Mouse (Mus musculus): ENCODE results near the gene Msantd2. TPM values are rescaled to one million over a fixed set of nuclear protein-coding genes. Genes with fewer than 3 reads are reported as not detected.
A peak's percentile ranks its signal among the peaks of the same experiment; 100 is the strongest.

Msantd2 gene
- 1 to 10 TPM; 7.9 to 9.3 TPM for polyA plus RNA-seq (2017; shearing (Covaris generic))

- ATAC-seq = peak; percentile 80
Measured at GRCm38 (mm10) chr9:37488611-37489396, at the start of gene Msantd2. Gene Msantd2 (plus strand): TSS chr9:37489319.

GRCm38 (mm10) chr9:37452401-37452800 is 36.7 kb upstream of the Msantd2 start:
- ATAC-seq = no peak

- no peak for ATAC-seq
Measured at GRCm38 (mm10) chr9:37453328-37453727, 35.8 kb upstream of the Msantd2 start.

GRCm38 (mm10) chr9:37454011-37454492 is 35.1 kb upstream of the Msantd2 start:
- no peak for ATAC-seq

- ATAC-seq = no peak
Measured at GRCm38 (mm10) chr9:37454991-37455390, 34.1 kb upstream of the Msantd2 start.

GRCm38 (mm10) chr9:37455868-37456267 is 33.3 kb upstream of the Msantd2 start:
- ATAC-seq = no peak

- no peak for ATAC-seq
Measured at GRCm38 (mm10) chr9:37456481-37456910, 32.6 kb upstream of the Msantd2 start.

- no peak for ATAC-seq
Measured at GRCm38 (mm10) chr9:37457151-37457550, 32.0 kb upstream of the Msantd2 start.

GRCm38 (mm10) chr9:37459665-37460042 is 29.5 kb upstream of the Msantd2 start:
- ATAC-seq = no peak

- ATAC-seq = no peak
Measured at GRCm38 (mm10) chr9:37460043-37460960, 28.8 kb upstream of the Msantd2 start.

- no peak for ATAC-seq
Measured at GRCm38 (mm10) chr9:37460961-37461340, 28.2 kb upstream of the Msantd2 start.

- no peak for ATAC-seq
Measured at GRCm38 (mm10) chr9:37461571-37461970, 27.5 kb upstream of the Msantd2 start.

GRCm38 (mm10) chr9:37462764-37463163 is 26.4 kb upstream of the Msantd2 start:
- peak; percentile 68 for ATAC-seq

- ATAC-seq = no peak
Measured at GRCm38 (mm10) chr9:37473611-37474125, 15.5 kb upstream of the Msantd2 start.

GRCm38 (mm10) chr9:37474923-37475322 is 14.2 kb upstream of the Msantd2 start:
- no peak for ATAC-seq

GRCm38 (mm10) chr9:37485146-37485545 is 4.0 kb upstream of the Msantd2 start:
- ATAC-seq = no peak

- no peak for ATAC-seq
Measured at GRCm38 (mm10) chr9:37488041-37488440, 1.1 kb upstream of the Msantd2 start.

- peak; percentile 20 for ATAC-seq
Measured at GRCm38 (mm10) chr9:37489446-37490120, 464 bp downstream of the Msantd2 start.

- ATAC-seq = no peak
Measured at GRCm38 (mm10) chr9:37495761-37496160, 6.6 kb downstream of the Msantd2 start.

- ATAC-seq = no peak
Measured at GRCm38 (mm10) chr9:37496325-37496724, 7.2 kb downstream of the Msantd2 start.

GRCm38 (mm10) chr9:37500201-37500600 is 11.1 kb downstream of the Msantd2 start:
- ATAC-seq = no peak

GRCm38 (mm10) chr9:37501170-37501569 is 12.1 kb downstream of the Msantd2 start:
- ATAC-seq = no peak

GRCm38 (mm10) chr9:37504348-37504747 is 15.2 kb downstream of the Msantd2 start:
- ATAC-seq = no peak
